Comparison of ENCODE assay signal across 18 mouse cellular contexts in genomic region chr6:18913179-18913578, GRCm38 (mm10). TPM values are rescaled to one million over a fixed set of nuclear protein-coding genes. Genes with fewer than 3 reads are reported as not detected.
DNase-seq lines count a peak whose midpoint lies in the region; ATAC-seq and TF ChIP-seq lines count a peak whose summit lies in the region.
"Had no signal": no experiment of that assay in that cellular context is flagged by ENCODE, and none has a peak within 500 bp of the region (broad histone marks: within the 10 kb centered on the region; RNA-seq: fewer than 3 reads in every experiment).

No protein-coding gene starts in this region.

- H3K27ac ChIP-seq in forebrain, postnatal 0 days (ENCODE audit: low read depth, low read length): no peak overlapping the region
- no peak overlapping the region for H3K27ac ChIP-seq in forebrain, embryonic 12.5 days
- no peak overlapping the region for H3K27ac ChIP-seq in lung, embryonic 14.5 days (ENCODE audit: low read depth)
- H3K27ac ChIP-seq: embryonic facial prominence, embryonic 12.5 days; kidney, embryonic 15.5 days; liver, embryonic 12.5 days; neural tube, embryonic 12.5 days had no signal

- peak; percentile 59 for TF ChIP-seq CTCF in forebrain, postnatal 0 days (IDR thresholded peaks at IDR 0.05; ENCODE audit: low read depth)
- TF ChIP-seq CTCF in lung, embryonic 14.5 days (IDR thresholded peaks at IDR 0.05; ENCODE audit: low read depth): 0 out of 2 replicates have a peak, but pooled peaks have one; percentile 8
- TF ChIP-seq CTCF in lung, adult 2 months (IDR thresholded peaks at IDR 0.05; ENCODE audit: insufficient read depth, low read length): no peak

- DNase-seq in forebrain, postnatal 0 days: peak; percentile 58
- DNase-seq in lung, embryonic 14.5 days: peak; percentile 23
- DNase-seq in lung, adult 2 months: no peak
- peak; percentile 52 for DNase-seq in brain, adult 2 months (ENCODE audit: low read depth, low spot score)
- peak; percentile 10 to 17 for DNase-seq in cerebellum, postnatal 10 days
- DNase-seq in spleen, postnatal 10 days (ENCODE audit: low spot score in 2 of 2): no peak
- DNase-seq: gastrocnemius, postnatal 25 days; heart, postnatal 4 days; lung, postnatal 10 days; thymus, postnatal 25 days had no signal

- no peaks in the 10 kb centered on the region for H3K9me3 ChIP-seq in forebrain, postnatal 0 days (ENCODE audit: low read length)
- no peaks in the 10 kb centered on the region for H3K9me3 ChIP-seq in forebrain, embryonic 12.5 days
- H3K9me3 ChIP-seq in lung, embryonic 14.5 days (ENCODE audit: low read depth, low read length): no peaks in the 10 kb centered on the region
- H3K9me3 ChIP-seq: embryonic facial prominence, embryonic 12.5 days; kidney, embryonic 15.5 days; liver, embryonic 12.5 days; neural tube, embryonic 12.5 days had no signal

- H3K36me3 ChIP-seq in forebrain, postnatal 0 days (ENCODE audit: insufficient read depth): no peaks in the 10 kb centered on the region
- H3K36me3 ChIP-seq in forebrain, embryonic 12.5 days (replicated peaks): no peaks in the 10 kb centered on the region
- no peaks in the 10 kb centered on the region for H3K36me3 ChIP-seq in lung, embryonic 14.5 days (ENCODE audit: insufficient read depth)
- H3K36me3 ChIP-seq: embryonic facial prominence, embryonic 12.5 days; kidney, embryonic 15.5 days; liver, embryonic 12.5 days; neural tube, embryonic 12.5 days had no signal

- ATAC-seq in forebrain, postnatal 0 days: peak; percentile 53; the same call in 1 of the 2 replicates
- ATAC-seq in forebrain, embryonic 12.5 days (ENCODE audit: low FRiP score): no peak
- no peak for ATAC-seq in lung, embryonic 14.5 days (ENCODE audit: insufficient read depth)
- ATAC-seq: liver, embryonic 12.5 days had no signal

- TF ChIP-seq POLR2A in lung, adult 2 months (IDR thresholded peaks at IDR 0.05; ENCODE audit: borderline replicate concordance, extremely low read depth, low read depth, low read length): no peak

- no peak overlapping the region for H3K4me3 ChIP-seq in forebrain, postnatal 0 days (ENCODE audit: low read depth, low read length)
- H3K4me3 ChIP-seq in forebrain, embryonic 12.5 days (replicated peaks): no peak overlapping the region
- H3K4me3 ChIP-seq in lung, embryonic 14.5 days (ENCODE audit: low read depth, low read length): no peak overlapping the region
- H3K4me3 ChIP-seq in lung, adult 2 months (replicated peaks; ENCODE audit: extremely low read depth, low read depth, low read length): no peak overlapping the region
- H3K4me3 ChIP-seq: embryonic facial prominence, embryonic 12.5 days; kidney, embryonic 15.5 days; liver, embryonic 12.5 days; neural tube, embryonic 12.5 days had no signal

- 73% methylated on average over 4 of the region's 4 CpGs for WGBS in forebrain, postnatal 0 days
- WGBS in forebrain, embryonic 12.5 days: 84% methylated on average over 4 of the region's 4 CpGs
- WGBS in lung, embryonic 14.5 days: 64% methylated on average over 4 of the region's 4 CpGs
- 70% methylated on average over 4 of the region's 4 CpGs for WGBS in lung, adult 2 months

- no peak overlapping the region for H3K9ac ChIP-seq in forebrain, postnatal 0 days
- H3K9ac ChIP-seq in forebrain, embryonic 12.5 days: no peak overlapping the region
- no peak overlapping the region for H3K9ac ChIP-seq in lung, embryonic 14.5 days
- H3K9ac ChIP-seq: embryonic facial prominence, embryonic 12.5 days; kidney, embryonic 15.5 days; liver, embryonic 12.5 days; neural tube, embryonic 12.5 days had no signal

- H3K27me3 ChIP-seq in forebrain, postnatal 0 days (ENCODE audit: insufficient read depth, low read length): no peaks in the 10 kb centered on the region
- no peaks in the 10 kb centered on the region for H3K27me3 ChIP-seq in forebrain, embryonic 12.5 days
- H3K27me3 ChIP-seq in lung, embryonic 14.5 days (ENCODE audit: insufficient read depth, low read length): no peaks in the 10 kb centered on the region
- H3K27me3 ChIP-seq: embryonic facial prominence, embryonic 12.5 days; kidney, embryonic 15.5 days; liver, embryonic 12.5 days; neural tube, embryonic 12.5 days had no signal

- H3K4me1 ChIP-seq in forebrain, postnatal 0 days (ENCODE audit: insufficient read depth): peaks cover 3% of the 10 kb centered on the region; the same call in 1 of the 2 replicates
- no peaks in the 10 kb centered on the region for H3K4me1 ChIP-seq in forebrain, embryonic 12.5 days
- no peaks in the 10 kb centered on the region for H3K4me1 ChIP-seq in lung, embryonic 14.5 days (ENCODE audit: insufficient read depth)
- no peaks in the 10 kb centered on the region for H3K4me1 ChIP-seq in lung, adult 2 months (ENCODE audit: control insufficient read depth, insufficient read depth, low read length)
- H3K4me1 ChIP-seq: embryonic facial prominence, embryonic 12.5 days; kidney, embryonic 15.5 days; liver, embryonic 12.5 days; neural tube, embryonic 12.5 days had no signal

- no peak overlapping the region for H3K4me2 ChIP-seq in forebrain, postnatal 0 days (ENCODE audit: low read depth)
- no peak overlapping the region for H3K4me2 ChIP-seq in forebrain, embryonic 12.5 days
- H3K4me2 ChIP-seq in lung, embryonic 14.5 days: no peak overlapping the region
- H3K4me2 ChIP-seq: embryonic facial prominence, embryonic 12.5 days; heart, embryonic 11.5 days; kidney, embryonic 15.5 days; liver, embryonic 12.5 days; neural tube, embryonic 12.5 days had no signal

RNA-seq across cellular contexts. Expression of gene Ankrd7, which starts 47.1 kb away (rescaled TPM):
- 0.15 and 0.33 TPM in 2 replicates for total RNA-seq in forebrain, postnatal 0 days (2014; rRNA removed)
- polyA plus RNA-seq in forebrain, postnatal 0 days (2015; fragmentation: Nextera tagmentation; extraction: Ambion mirVana): not detected in 2 replicates
- 0.27 and 0.35 TPM in 2 replicates for polyA plus RNA-seq in forebrain, embryonic 12.5 days (2016; fragmentation: Nextera tagmentation; extraction: Ambion mirVana)
- polyA plus RNA-seq in lung, embryonic 14.5 days (2014; fragmentation: Nextera tagmentation; extraction: Ambion mirVana): 0.25 TPM in 1 of 2 replicates, not detected in the other
- polyA plus RNA-seq in lung, adult 2 months (2012; rRNA removed): not detected in 2 replicates
- total RNA-seq: adrenal gland, adult 18-20 months; gastrocnemius, postnatal 25 days; heart, postnatal 4 days; left cerebral cortex, postnatal 36 days had no signal

Comparison
In these comparisons a context has a peak if more than half of its experiments do, and no peak if none do; other contexts are left out.
1. DNase-seq: peak in forebrain, postnatal 0 days (single experiment), lung, embryonic 14.5 days (single experiment), brain, adult 2 months (single experiment) and cerebellum, postnatal 10 days (2 of 2); none in lung, adult 2 months (single experiment) and spleen, postnatal 10 days (0 of 2).